In genomic region chr14:28802126-28802525, GRCm38 (mm10) we compare ENCODE assay signal across 27 mouse cellular contexts.
A peak's percentile ranks its signal among the peaks of the same experiment; 100 is the strongest.
DNase-seq lines count a peak whose midpoint lies in the region; ATAC-seq and TF ChIP-seq lines count a peak whose summit lies in the region.
"Had no signal": no experiment of that assay in that cellular context is flagged by ENCODE, and none has a peak within 500 bp of the region (broad histone marks: within the 10 kb centered on the region; RNA-seq: fewer than 3 reads in every experiment).

No protein-coding gene starts in this region.

- no peaks in the 10 kb centered on the region for H3K36me3 ChIP-seq in limb, embryonic 14.5 days (ENCODE audit: control insufficient read depth, insufficient read depth, low read length)
- H3K36me3 ChIP-seq in liver, embryonic 12.5 days: no peaks in the 10 kb centered on the region
- H3K36me3 ChIP-seq: embryonic facial prominence, embryonic 12.5 days; embryonic facial prominence, embryonic 15.5 days; forebrain, embryonic 10.5 days; forebrain, embryonic 15.5 days; G1E had no signal

- H3K9ac ChIP-seq in limb, embryonic 14.5 days (ENCODE audit: low read depth, low read length, severe bottlenecking): no peak overlapping the region
- no peak overlapping the region for H3K9ac ChIP-seq in liver, embryonic 12.5 days
- H3K9ac ChIP-seq: embryonic facial prominence, embryonic 12.5 days; embryonic facial prominence, embryonic 15.5 days; forebrain, embryonic 13.5 days; forebrain, embryonic 15.5 days; forebrain, postnatal 0 days had no signal

- no peak overlapping the region for H3K27ac ChIP-seq in limb, embryonic 14.5 days (replicated peaks; ENCODE audit: low read depth, low read length)
- no peak overlapping the region for H3K27ac ChIP-seq in liver, embryonic 12.5 days
- H3K27ac ChIP-seq: embryonic facial prominence, embryonic 12.5 days; embryonic facial prominence, embryonic 15.5 days; forebrain, embryonic 10.5 days; forebrain, embryonic 13.5 days; forebrain, embryonic 15.5 days had no signal

- intact Hi-C loops in gastrocnemius, postnatal 36 days (cut with DNase I): no loop called here
- intact Hi-C loops in heart, postnatal 10 days (cut with DNase I): no loop called here

- H3K27me3 ChIP-seq in limb, embryonic 14.5 days (ENCODE audit: control insufficient read depth, insufficient read depth, low read length): no peaks in the 10 kb centered on the region
- no peaks in the 10 kb centered on the region for H3K27me3 ChIP-seq in liver, embryonic 12.5 days (replicated peaks)
- H3K27me3 ChIP-seq: CH12.LX; embryonic facial prominence, embryonic 12.5 days; embryonic facial prominence, embryonic 15.5 days; forebrain, embryonic 15.5 days had no signal

- H3K4me1 ChIP-seq in limb, embryonic 14.5 days (ENCODE audit: control insufficient read depth, insufficient read depth, low read length): peaks cover 10% of the 10 kb centered on the region
- H3K4me1 ChIP-seq in liver, embryonic 12.5 days: no peaks in the 10 kb centered on the region

- ATAC-seq in limb, embryonic 14.5 days (ENCODE audit: low FRiP score, low read depth): no peak
- no peak for ATAC-seq in liver, embryonic 12.5 days
- ATAC-seq: CD4-positive, CD25-positive, alpha-beta regulatory T cell, adult 4 months; forebrain, embryonic 13.5 days; forebrain, embryonic 15.5 days; forebrain, postnatal 0 days had no signal

- DNase-seq in gastrocnemius, adult 18-20 months (ENCODE audit: low spot score): peak; percentile 1
- no peak for DNase-seq in gastrocnemius, postnatal 36 days
- peak; percentile 74 for DNase-seq in 3T3-L1 (ENCODE audit: low read depth, low spot score)
- peak; percentile 69 for DNase-seq in NIH3T3 (ENCODE audit: low read depth)
- DNase-seq in limb, embryonic 14.5 days (ENCODE audit: low spot score): peak; percentile 21
- DNase-seq in heart, postnatal 10 days: no peak
- DNase-seq: adrenal gland, adult 2 months; adrenal gland, postnatal 10 days; adrenal gland, postnatal 25 days; B cell, adult 2 months; cerebellum, adult 11 months; cerebellum, adult 18-20 months; cerebellum, adult 8-10 months; cerebellum, adult 9-11 months; cerebellum, postnatal 14 days; cerebellum, postnatal 36 days; embryo, embryonic 11 days; forebrain, postnatal 0 days had no signal

- WGBS in limb, embryonic 14.5 days: 49% methylated on average over 5 of the region's 5 CpGs
- WGBS in liver, embryonic 12.5 days (ENCODE audit: insufficient replicate concordance): 59% methylated on average over 5 of the region's 5 CpGs

- no peak overlapping the region for H3K4me2 ChIP-seq in limb, embryonic 14.5 days (replicated peaks; ENCODE audit: low read depth, low read length, severe bottlenecking)
- H3K4me2 ChIP-seq in liver, embryonic 12.5 days: no peak overlapping the region
- H3K4me2 ChIP-seq: embryonic facial prominence, embryonic 12.5 days; embryonic facial prominence, embryonic 15.5 days; forebrain, embryonic 13.5 days; forebrain, embryonic 15.5 days had no signal

- TF ChIP-seq POLR2A in limb, embryonic 14.5 days (IDR thresholded peaks at IDR 0.05; ENCODE audit: borderline replicate concordance, extremely low read depth, insufficient read depth, insufficient read length): no peak

- no peaks in the 10 kb centered on the region for H3K9me3 ChIP-seq in limb, embryonic 14.5 days (ENCODE audit: control insufficient read depth, low read length)
- no peaks in the 10 kb centered on the region for H3K9me3 ChIP-seq in liver, embryonic 12.5 days (replicated peaks)
- H3K9me3 ChIP-seq: embryonic facial prominence, embryonic 12.5 days; embryonic facial prominence, embryonic 15.5 days; forebrain, embryonic 10.5 days; forebrain, embryonic 15.5 days had no signal

- H3K4me3 ChIP-seq in limb, embryonic 14.5 days (replicated peaks; ENCODE audit: low read length): no peak overlapping the region
- H3K4me3 ChIP-seq in liver, embryonic 12.5 days: no peak overlapping the region
- H3K4me3 ChIP-seq: embryonic facial prominence, embryonic 12.5 days; embryonic facial prominence, embryonic 15.5 days; forebrain, embryonic 10.5 days; forebrain, embryonic 13.5 days; forebrain, embryonic 15.5 days had no signal

Comparison
In these comparisons a context has a peak if more than half of its experiments do, and no peak if none do; other contexts are left out.
1. DNase-seq: peak in gastrocnemius, adult 18-20 months (single experiment), 3T3-L1 (single experiment), NIH3T3 (single experiment) and limb, embryonic 14.5 days (single experiment); none in gastrocnemius, postnatal 36 days (0 of 2) and heart, postnatal 10 days (0 of 2).